Mouse (Mus musculus): ENCODE results near the gene Slc25a26. TPM values are rescaled to one million over a fixed set of nuclear protein-coding genes. Genes with fewer than 3 reads are reported as not detected.

The Slc25a26 gene
- polyA plus RNA-seq, 1 experiment from 2014 or later: 5.2 TPM

- 73% methylated on average over 11 of the region's 11 CpGs for WGBS
- Histone ChIP-seq H3K36me3 (ENCODE audit: insufficient read depth, low read length) (no peaks in the 10 kb centered on the region), H3K4me1 (ENCODE audit: insufficient read depth, low read depth, low read length) (no peaks in the 10 kb centered on the region), H3K9me3 (ENCODE audit: low read length) (no peaks in the 10 kb centered on the region), H3K27ac (ENCODE audit: low read length) (no peak overlapping the region), H3K27me3 (replicated peaks; ENCODE audit: insufficient read depth, low read length) (no peaks in the 10 kb centered on the region), H3K4me3 (ENCODE audit: low read depth, low read length) (no peak overlapping the region), H3K4me2 (replicated peaks; ENCODE audit: low read depth, low read length) (no peak overlapping the region), H3K9ac (replicated peaks; ENCODE audit: low read depth) (no peak overlapping the region)
- TF ChIP-seq EP300 (IDR thresholded peaks at IDR 0.05) (no peak), CTCF (IDR thresholded peaks at IDR 0.05) (no peak)
- ATAC-seq (no peak), DNase-seq (ENCODE audit: low spot score) (no peak)
Measured at GRCm38 (mm10) chr6:94594711-94595110, 94.6 kb downstream of the Slc25a26 start.

GRCm38 (mm10) chr6:94595206-94595605 is 95.1 kb downstream of the Slc25a26 start:
- TF ChIP-seq CTCF (IDR thresholded peaks at IDR 0.05) (no peak), EP300 (IDR thresholded peaks at IDR 0.05) (no peak)
- ATAC-seq: no peak
- 74% methylated on average over 5 of the region's 5 CpGs for WGBS
- H3K27ac ChIP-seq (ENCODE audit: low read length): no peak overlapping the region
- no peaks in the 10 kb centered on the region for H3K27me3 ChIP-seq (replicated peaks; ENCODE audit: insufficient read depth, low read length)
- H3K9me3 ChIP-seq (ENCODE audit: low read length): no peaks in the 10 kb centered on the region
- no peak overlapping the region for H3K9ac ChIP-seq (replicated peaks; ENCODE audit: low read depth)
- DNase-seq (ENCODE audit: low spot score): no peak
- H3K4me2 ChIP-seq (replicated peaks; ENCODE audit: low read depth, low read length): no peak overlapping the region
- H3K36me3 ChIP-seq (ENCODE audit: insufficient read depth, low read length): no peaks in the 10 kb centered on the region
- H3K4me1 ChIP-seq (ENCODE audit: insufficient read depth, low read depth, low read length): no peaks in the 10 kb centered on the region
- H3K4me3 ChIP-seq (ENCODE audit: low read depth, low read length): no peak overlapping the region

GRCm38 (mm10) chr6:94596051-94596760 is 96.1 kb downstream of the Slc25a26 start:
- 89% methylated on average over 14 of the region's 14 CpGs for WGBS
- Histone ChIP-seq H3K27ac (ENCODE audit: low read length) (no peak overlapping the region), H3K4me1 (ENCODE audit: insufficient read depth, low read depth, low read length) (no peaks in the 10 kb centered on the region), H3K4me3 (ENCODE audit: low read depth, low read length) (no peak overlapping the region), H3K9ac (replicated peaks; ENCODE audit: low read depth) (no peak overlapping the region), H3K4me2 (replicated peaks; ENCODE audit: low read depth, low read length) (no peak overlapping the region), H3K9me3 (ENCODE audit: low read length) (no peaks in the 10 kb centered on the region), H3K27me3 (replicated peaks; ENCODE audit: insufficient read depth, low read length) (no peaks in the 10 kb centered on the region), H3K36me3 (ENCODE audit: insufficient read depth, low read length) (no peaks in the 10 kb centered on the region)
- no peak for ATAC-seq
- TF ChIP-seq EP300 (IDR thresholded peaks at IDR 0.05) (no peak), CTCF (IDR thresholded peaks at IDR 0.05) (no peak)
- DNase-seq (ENCODE audit: low spot score): no peak

GRCm38 (mm10) chr6:94596761-94597485 is 96.8 kb downstream of the Slc25a26 start:
- H3K27ac ChIP-seq (ENCODE audit: low read length): no peak overlapping the region
- H3K4me3 ChIP-seq (ENCODE audit: low read depth, low read length): no peak overlapping the region
- ATAC-seq: no peak
- no peak for TF ChIP-seq EP300 (IDR thresholded peaks at IDR 0.05)
- peak; percentile 43 for TF ChIP-seq CTCF (IDR thresholded peaks at IDR 0.05)
- no peaks in the 10 kb centered on the region for H3K27me3 ChIP-seq (replicated peaks; ENCODE audit: insufficient read depth, low read length)
- no peaks in the 10 kb centered on the region for H3K36me3 ChIP-seq (ENCODE audit: insufficient read depth, low read length)
- no peak overlapping the region for H3K9ac ChIP-seq (replicated peaks; ENCODE audit: low read depth)
- H3K4me1 ChIP-seq (ENCODE audit: insufficient read depth, low read depth, low read length): no peaks in the 10 kb centered on the region
- H3K4me2 ChIP-seq (replicated peaks; ENCODE audit: low read depth, low read length): no peak overlapping the region
- peak; percentile 16 for DNase-seq (ENCODE audit: low spot score)
- H3K9me3 ChIP-seq (ENCODE audit: low read length): no peaks in the 10 kb centered on the region
- WGBS: 75% methylated on average over 10 of the region's 10 CpGs

GRCm38 (mm10) chr6:94598421-94598820 is 98.3 kb downstream of the Slc25a26 start:
- no peak overlapping the region for H3K4me3 ChIP-seq (ENCODE audit: low read depth, low read length)
- no peak for DNase-seq (ENCODE audit: low spot score)
- 79% methylated on average over 12 of the region's 12 CpGs for WGBS
- H3K9me3 ChIP-seq (ENCODE audit: low read length): no peaks in the 10 kb centered on the region
- H3K9ac ChIP-seq (replicated peaks; ENCODE audit: low read depth): no peak overlapping the region
- H3K27ac ChIP-seq (ENCODE audit: low read length): no peak overlapping the region
- no peak for TF ChIP-seq EP300 (IDR thresholded peaks at IDR 0.05)
- TF ChIP-seq CTCF (IDR thresholded peaks at IDR 0.05): no peak
- H3K4me2 ChIP-seq (replicated peaks; ENCODE audit: low read depth, low read length): no peak overlapping the region
- no peaks in the 10 kb centered on the region for H3K4me1 ChIP-seq (ENCODE audit: insufficient read depth, low read depth, low read length)
- no peaks in the 10 kb centered on the region for H3K36me3 ChIP-seq (ENCODE audit: insufficient read depth, low read length)
- no peaks in the 10 kb centered on the region for H3K27me3 ChIP-seq (replicated peaks; ENCODE audit: insufficient read depth, low read length)
- ATAC-seq: no peak

GRCm38 (mm10) chr6:94599016-94599415 is 98.9 kb downstream of the Slc25a26 start:
- whole genome bisulfite sequencing: 86% methylated on average over 13 of the region's 13 CpGs

More at GRCm38 (mm10) chr6:94599016-94599415, 98.9 kb downstream of the Slc25a26 start:
- no peak for DNase-seq (ENCODE audit: low spot score)
- no peak overlapping the region for H3K4me3 ChIP-seq (ENCODE audit: low read depth, low read length)
- no peaks in the 10 kb centered on the region for H3K36me3 ChIP-seq (ENCODE audit: insufficient read depth, low read length)
- no peaks in the 10 kb centered on the region for H3K27me3 ChIP-seq (replicated peaks; ENCODE audit: insufficient read depth, low read length)
- no peaks in the 10 kb centered on the region for H3K4me1 ChIP-seq (ENCODE audit: insufficient read depth, low read depth, low read length)
- ATAC-seq: no peak
- H3K27ac ChIP-seq (ENCODE audit: low read length): no peak overlapping the region
- no peak overlapping the region for H3K9ac ChIP-seq (replicated peaks; ENCODE audit: low read depth)
- no peaks in the 10 kb centered on the region for H3K9me3 ChIP-seq (ENCODE audit: low read length)
- TF ChIP-seq CTCF (IDR thresholded peaks at IDR 0.05) (no peak), EP300 (IDR thresholded peaks at IDR 0.05) (no peak)
- H3K4me2 ChIP-seq (replicated peaks; ENCODE audit: low read depth, low read length): no peak overlapping the region
